ENCODE assay signal across 18 mouse cellular contexts in the genomic region with DNA sequence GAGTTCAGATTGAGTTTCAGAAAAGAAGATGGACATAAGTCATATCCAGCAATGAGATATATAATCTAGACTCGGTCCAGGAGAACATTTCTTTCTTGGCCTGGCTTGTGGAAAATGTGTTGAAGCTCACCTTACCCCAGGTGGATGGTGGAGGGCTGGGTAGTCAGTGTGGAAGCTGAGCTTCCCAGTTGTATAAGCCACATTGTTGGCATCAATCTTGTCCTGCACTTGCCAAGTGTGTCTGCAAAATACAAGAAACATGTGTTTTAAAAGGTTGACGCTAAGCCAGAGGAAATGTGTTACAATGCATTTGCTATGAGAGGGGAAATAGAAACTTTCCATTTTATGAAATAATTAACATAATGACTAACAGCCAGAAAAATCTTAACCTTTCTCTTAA. TPM values are rescaled to one million over a fixed set of nuclear protein-coding genes. Genes with fewer than 3 reads are reported as not detected.
DNase-seq lines count a peak whose midpoint lies in the region; ATAC-seq lines count a peak whose summit lies in the region.
"Had no signal": no experiment of that assay in that cellular context is flagged by ENCODE, and none has a peak within 500 bp of the region (broad histone marks: within the 10 kb centered on the region; RNA-seq: fewer than 3 reads in every experiment).

No protein-coding gene starts in this region.

- WGBS in embryonic facial prominence, embryonic 13.5 days: 45% methylated on average over 2 of the region's 2 CpGs
- 84% methylated on average over 2 of the region's 2 CpGs for WGBS in embryonic facial prominence, embryonic 10.5 days
- WGBS in kidney, embryonic 16.5 days: 70% methylated on average over 2 of the region's 2 CpGs
- WGBS in midbrain, embryonic 11.5 days: 79% methylated on average over 2 of the region's 2 CpGs
- 80% methylated on average over 2 of the region's 2 CpGs for WGBS in midbrain, embryonic 10.5 days

- peak; percentile 56; the same call in 1 of the 2 replicates for ATAC-seq in embryonic facial prominence, embryonic 13.5 days (ENCODE audit: insufficient number of reproducible peaks, insufficient read depth, low FRiP score, low TSS enrichment, low read depth)
- ATAC-seq in kidney, embryonic 16.5 days (ENCODE audit: low FRiP score, low TSS enrichment): no peak
- no peak for ATAC-seq in midbrain, embryonic 11.5 days (ENCODE audit: low FRiP score)
- ATAC-seq: inflammation-experienced regulatory T-cells, adult 6 months had no signal

- H3K4me2 ChIP-seq in embryonic facial prominence, embryonic 13.5 days: no peak overlapping the region
- no peak overlapping the region for H3K4me2 ChIP-seq in kidney, embryonic 16.5 days (replicated peaks; ENCODE audit: low read depth, low read length)
- no peak overlapping the region for H3K4me2 ChIP-seq in midbrain, embryonic 11.5 days
- H3K4me2 ChIP-seq: embryonic facial prominence, embryonic 12.5 days; liver, embryonic 13.5 days had no signal

- peaks cover 10% of the 10 kb centered on the region for H3K4me1 ChIP-seq in embryonic facial prominence, embryonic 13.5 days
- H3K4me1 ChIP-seq in embryonic facial prominence, embryonic 10.5 days: no peaks in the 10 kb centered on the region
- peaks cover 3% of the 10 kb centered on the region for H3K4me1 ChIP-seq in kidney, embryonic 16.5 days (ENCODE audit: insufficient read depth, low read length)
- no peaks in the 10 kb centered on the region for H3K4me1 ChIP-seq in midbrain, embryonic 11.5 days (ENCODE audit: control insufficient read depth, insufficient read depth, low read length)
- no peaks in the 10 kb centered on the region for H3K4me1 ChIP-seq in midbrain, embryonic 10.5 days
- H3K4me1 ChIP-seq: embryonic facial prominence, embryonic 12.5 days; liver, embryonic 13.5 days had no signal

- H3K9ac ChIP-seq in embryonic facial prominence, embryonic 13.5 days: no peak overlapping the region
- H3K9ac ChIP-seq in kidney, embryonic 16.5 days (replicated peaks; ENCODE audit: low read length): no peak overlapping the region
- H3K9ac ChIP-seq in midbrain, embryonic 11.5 days (ENCODE audit: low read length): no peak overlapping the region
- H3K9ac ChIP-seq: embryonic facial prominence, embryonic 12.5 days; liver, embryonic 13.5 days had no signal

- H3K36me3 ChIP-seq in embryonic facial prominence, embryonic 13.5 days: no peaks in the 10 kb centered on the region
- H3K36me3 ChIP-seq in embryonic facial prominence, embryonic 10.5 days (replicated peaks): no peaks in the 10 kb centered on the region
- no peaks in the 10 kb centered on the region for H3K36me3 ChIP-seq in kidney, embryonic 16.5 days (ENCODE audit: insufficient read depth, low read length)
- H3K36me3 ChIP-seq in midbrain, embryonic 11.5 days (ENCODE audit: control insufficient read depth, insufficient read depth, low read length): no peaks in the 10 kb centered on the region
- H3K36me3 ChIP-seq in midbrain, embryonic 10.5 days: no peaks in the 10 kb centered on the region
- H3K36me3 ChIP-seq: embryonic facial prominence, embryonic 12.5 days; liver, embryonic 13.5 days had no signal

- no peak overlapping the region for H3K4me3 ChIP-seq in embryonic facial prominence, embryonic 13.5 days
- H3K4me3 ChIP-seq in embryonic facial prominence, embryonic 10.5 days: no peak overlapping the region
- no peak overlapping the region for H3K4me3 ChIP-seq in kidney, embryonic 16.5 days (ENCODE audit: low read length)
- H3K4me3 ChIP-seq in midbrain, embryonic 11.5 days (ENCODE audit: low read depth, low read length): no peak overlapping the region
- no peak overlapping the region for H3K4me3 ChIP-seq in midbrain, embryonic 10.5 days
- H3K4me3 ChIP-seq: embryonic facial prominence, embryonic 12.5 days; heart, adult 2 months; liver, embryonic 13.5 days; myocyte had no signal

- H3K27ac ChIP-seq in embryonic facial prominence, embryonic 13.5 days: no peak overlapping the region
- H3K27ac ChIP-seq in embryonic facial prominence, embryonic 10.5 days (replicated peaks): no peak overlapping the region
- H3K27ac ChIP-seq in kidney, embryonic 16.5 days (ENCODE audit: low read length): no peak overlapping the region
- H3K27ac ChIP-seq in midbrain, embryonic 11.5 days (ENCODE audit: low read depth, low read length): no peak overlapping the region
- H3K27ac ChIP-seq in midbrain, embryonic 10.5 days (replicated peaks): no peak overlapping the region
- H3K27ac ChIP-seq: embryonic facial prominence, embryonic 12.5 days; heart, adult 2 months; liver, embryonic 13.5 days had no signal

- DNase-seq in embryonic facial prominence, embryonic 10.5 days (ENCODE audit: low spot score): no peak
- peak; percentile 15 to 34 for DNase-seq in kidney, postnatal 4 days
- peak; percentile 8 for DNase-seq in midbrain, embryonic 11.5 days (ENCODE audit: low spot score, missing footprints)
- no peak for DNase-seq in midbrain, embryonic 10.5 days (ENCODE audit: low spot score)
- DNase-seq in layer of hippocampus, postnatal 14 days (ENCODE audit: low spot score in 2 of 2): peak; percentile 4 to 20
- DNase-seq in ovary, postnatal 36 days (ENCODE audit: low spot score): no peak
- DNase-seq: adrenal gland, adult 2 months; cerebellum, postnatal 14 days; heart, adult 2 months; heart, postnatal 36 days; liver, embryonic 13.5 days; thymus, adult 2 months had no signal

- H3K9me3 ChIP-seq in embryonic facial prominence, embryonic 13.5 days: no peaks in the 10 kb centered on the region
- no peaks in the 10 kb centered on the region for H3K9me3 ChIP-seq in embryonic facial prominence, embryonic 10.5 days
- no peaks in the 10 kb centered on the region for H3K9me3 ChIP-seq in kidney, embryonic 16.5 days (ENCODE audit: low read length)
- H3K9me3 ChIP-seq in midbrain, embryonic 11.5 days (ENCODE audit: control insufficient read depth, low read length): no peaks in the 10 kb centered on the region
- no peaks in the 10 kb centered on the region for H3K9me3 ChIP-seq in midbrain, embryonic 10.5 days (replicated peaks)
- H3K9me3 ChIP-seq: embryonic facial prominence, embryonic 12.5 days; liver, embryonic 13.5 days had no signal

- H3K27me3 ChIP-seq in embryonic facial prominence, embryonic 13.5 days: no peaks in the 10 kb centered on the region
- H3K27me3 ChIP-seq in embryonic facial prominence, embryonic 10.5 days (replicated peaks; ENCODE audit: low read depth, poor library complexity, severe bottlenecking): no peaks in the 10 kb centered on the region
- H3K27me3 ChIP-seq in kidney, embryonic 16.5 days (ENCODE audit: insufficient read depth, low read length): no peaks in the 10 kb centered on the region
- no peaks in the 10 kb centered on the region for H3K27me3 ChIP-seq in midbrain, embryonic 11.5 days (ENCODE audit: control insufficient read depth, insufficient read depth, low read length)
- no peaks in the 10 kb centered on the region for H3K27me3 ChIP-seq in midbrain, embryonic 10.5 days (ENCODE audit: low read depth, poor library complexity, severe bottlenecking)
- H3K27me3 ChIP-seq: embryonic facial prominence, embryonic 12.5 days; liver, embryonic 13.5 days had no signal

RNA-seq across cellular contexts. Expression of a gene that starts 38.9 kb away (rescaled TPM):
- polyA plus RNA-seq in embryonic facial prominence, embryonic 13.5 days (2015; fragmentation: Nextera tagmentation; extraction: Ambion mirVana): 0.39 and 0.93 TPM in 2 replicates
- 0.11 TPM in 1 of 2 replicates, not detected in the other for polyA plus RNA-seq in embryonic facial prominence, embryonic 10.5 days (2016; fragmentation: Nextera tagmentation; extraction: Ambion mirVana)
- polyA plus RNA-seq in kidney, embryonic 16.5 days (2015; fragmentation: Nextera tagmentation; extraction: Ambion mirVana): 0.04 and 0.12 TPM in 2 replicates
- 0.06 TPM in 1 of 2 replicates, not detected in the other for polyA plus RNA-seq in midbrain, embryonic 11.5 days (2014; fragmentation: Nextera tagmentation; extraction: Ambion mirVana)
- not detected in 2 replicates for polyA plus RNA-seq in midbrain, embryonic 10.5 days (2016; fragmentation: Nextera tagmentation; extraction: Ambion mirVana)
- 1 to 10 TPM; 1.1 to 1.3 TPM for total RNA-seq in layer of hippocampus, postnatal 14 days (2021)
- total RNA-seq: heart, postnatal 36 days; megakaryocyte-erythroid progenitor cell, adult 5-6 weeks had no signal
- polyA plus RNA-seq: adrenal gland, adult 2 months; inflammation-experienced regulatory T-cells, adult 6 months; myocyte had no signal

Comparison
In these comparisons a context has a peak if more than half of its experiments do, and no peak if none do; other contexts are left out.
1. DNase-seq: peak in kidney, postnatal 4 days (2 of 2), midbrain, embryonic 11.5 days (single experiment) and layer of hippocampus, postnatal 14 days (2 of 2); none in embryonic facial prominence, embryonic 10.5 days (single experiment), midbrain, embryonic 10.5 days (single experiment) and ovary, postnatal 36 days (single experiment).